Mouse (Mus musculus) embryonic facial prominence, embryonic 11.5 days (tissue): ENCODE results near the gene Sowahd. TPM values are rescaled to one million over a fixed set of nuclear protein-coding genes. Genes with fewer than 3 reads are reported as not detected.

ENCODE experiments used
- ATAC-seq: fragments of 200-750 bp; cut with Nextera tagmentation; replicated peaks from 2 replicates; pipeline ENCODE4 v1.8.0; 2017; ENCODE audit warnings: low read depth; ENCODE audit not compliant: insufficient number of reproducible peaks, low FRiP score, low TSS enrichment
- DNase-seq: peaks from one replicate; pipeline ENCODE4 v3.0.0-alpha.2; 2015; ENCODE audit warnings: low spot score
- H3K27ac ChIP-seq: fragments of 300-500 bp; sonication (generic); replicated peaks from 2 replicates; pipeline ENCODE4 v1.5.1; 2014; ENCODE audit warnings: mild to moderate bottlenecking, low read depth, low read length, control low read depth
- H3K27me3 ChIP-seq: fragments of 300-500 bp; sonication (generic); 2 replicates; pipeline ENCODE4 v1.6.1; 2014; ENCODE audit warnings: mild to moderate bottlenecking, low read length, moderate library complexity, mixed read lengths; ENCODE audit not compliant: control insufficient read depth, insufficient read depth
- H3K36me3 ChIP-seq: fragments of 300-500 bp; sonication (generic); replicated peaks from 2 replicates; pipeline ENCODE4 v1.6.1; 2014; ENCODE audit warnings: low read depth, mild to moderate bottlenecking, low read length, moderate library complexity, mixed read lengths; ENCODE audit not compliant: control insufficient read depth, insufficient read depth
- H3K4me1 ChIP-seq: fragments of 300-500 bp; sonication (generic); 2 replicates; pipeline ENCODE4 v1.6.1; 2014; ENCODE audit warnings: low read length, mixed read lengths; ENCODE audit not compliant: control insufficient read depth, insufficient read depth
- H3K4me2 ChIP-seq: fragments of 300-500 bp; sonication (generic); 2 replicates; pipeline ENCODE4 v1.6.1; 2014; ENCODE audit warnings: low read depth, mild to moderate bottlenecking, control low read depth, low read length, moderate library complexity
- H3K4me3 ChIP-seq: fragments of 300-500 bp; sonication (generic); 2 replicates; pipeline ENCODE4 v1.5.1; 2014; ENCODE audit warnings: low read depth, low read length, control low read depth
- H3K9ac ChIP-seq: fragments of 300-500 bp; sonication (generic); replicated peaks from 2 replicates; pipeline ENCODE4 v1.6.1; 2014; ENCODE audit warnings: mild to moderate bottlenecking, control low read depth, low read length
- H3K9me3 ChIP-seq: fragments of 300-500 bp; sonication (generic); replicated peaks from 2 replicates; pipeline ENCODE4 v1.6.1; 2016; ENCODE audit warnings: mild to moderate bottlenecking, low read length, inconsistent platforms, mixed read lengths; ENCODE audit not compliant: control insufficient read depth
- WGBS: fragments of 180-500 bp; shearing (Covaris S2); extraction: QIAGEN DNeasy Blood & Tissue Kit; methylation state at CpG from one replicate; pipeline ENCODE4 v1.1.7; 2014; 5-methylcytosine and 5-hydroxymethylcytosine counted together
- polyA plus RNA-seq: library from polyadenylated mRNA; unstranded; fragments of >200 nt; fragmentation: Nextera tagmentation; extraction: Ambion mirVana; gene quantifications from 2 replicates; pipeline ENCODE4 v1.2.1, GENCODE M21; 2014

Sowahd gene
- polyA plus RNA-seq, 1 experiment from 2014 or later, result not detected

DNA sequence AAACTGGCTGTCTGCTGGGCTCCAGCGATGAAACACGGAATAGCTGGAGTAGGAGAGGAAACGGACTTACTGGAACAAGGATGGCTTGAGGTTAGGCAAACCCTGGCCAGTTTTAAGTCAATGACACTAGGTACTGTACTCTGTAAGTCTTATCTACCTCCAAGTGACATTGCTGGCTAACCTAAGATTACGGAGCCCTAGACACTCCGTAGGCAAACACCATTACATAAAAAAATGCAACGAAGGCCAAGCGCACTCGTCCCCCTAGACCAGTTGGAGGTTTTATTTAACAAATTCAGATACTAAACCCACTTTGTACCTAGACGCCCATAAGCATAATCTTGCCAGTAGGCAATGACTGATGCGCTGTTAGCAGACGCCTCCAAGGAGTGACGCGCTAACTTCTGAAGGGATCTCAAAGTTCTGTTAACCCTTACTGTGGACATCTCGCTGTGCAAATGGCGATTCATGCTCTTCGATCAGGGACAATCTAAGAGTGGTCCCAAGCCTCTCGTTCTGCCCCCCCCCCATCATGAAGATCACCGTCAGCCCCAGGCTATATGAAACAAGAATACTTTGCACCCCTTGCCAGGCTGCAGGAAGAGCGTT is 35.8 kb downstream of the Sowahd start:
- WGBS, result 16% methylated on average over 19 of the region's 19 CpGs
- ATAC-seq (peak; percentile 17; the same call in 1 of the 2 replicates), DNase-seq (peak; percentile 38)
- no peaks in the 10 kb centered on the region for H3K27me3 ChIP-seq
- H3K4me1 ChIP-seq, result no peaks in the 10 kb centered on the region
- no peaks in the 10 kb centered on the region for H3K9me3 ChIP-seq
- peak overlapping the region; percentile 80 for H3K9ac ChIP-seq
- H3K4me3 ChIP-seq, result peak overlapping the region; percentile 57
- peak overlapping the region; percentile 10 for H3K27ac ChIP-seq
- peak overlapping the region; percentile 62 for H3K4me2 ChIP-seq
- H3K36me3 ChIP-seq, result no peaks in the 10 kb centered on the region

DNA sequence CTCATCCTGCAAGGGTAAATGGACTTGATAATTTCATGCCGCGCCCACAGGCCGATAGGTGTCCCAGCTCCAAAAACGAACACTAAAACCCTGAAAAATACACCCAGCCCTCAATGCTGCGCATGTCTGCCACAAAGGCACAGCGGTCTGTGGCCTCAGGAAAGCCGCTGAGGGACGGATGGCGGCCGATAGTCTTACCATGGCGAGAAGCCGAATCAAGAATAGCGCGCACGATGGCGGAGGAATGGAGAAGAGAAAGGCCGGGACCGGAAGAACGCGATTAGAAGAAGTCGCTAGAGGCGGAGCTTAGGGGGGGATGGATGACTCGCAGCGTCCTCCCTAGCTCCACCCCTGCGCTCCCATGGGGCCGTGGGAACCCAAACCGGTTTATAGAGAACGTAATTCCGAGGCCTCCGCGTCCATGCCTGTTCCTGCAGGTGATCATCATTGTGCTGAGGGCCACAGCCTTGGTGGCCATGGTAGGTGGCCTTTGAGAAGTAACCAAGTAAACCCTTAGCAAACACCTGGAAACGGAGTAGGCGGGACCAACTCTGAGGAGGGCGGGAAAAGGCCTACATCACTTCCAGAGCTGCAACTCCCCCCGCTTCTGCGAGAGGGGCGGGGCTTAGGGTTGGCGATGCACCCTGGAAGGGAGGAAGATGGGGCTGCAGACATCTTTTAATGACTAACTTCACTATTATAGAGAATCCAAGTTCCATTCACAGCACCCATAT is 36.4 kb downstream of the Sowahd start, which contains the start of gene Rpl39:
TSS of gene Rpl39 (minus strand) at position 476 of the 734 bp plus-strand sequence.
- H3K36me3 ChIP-seq, result no peaks in the 10 kb centered on the region
- H3K9ac ChIP-seq, result peak within 1 kb of the TSS; percentile 80
- peak within 1 kb of the TSS; percentile 57 for H3K4me3 ChIP-seq
- WGBS, result 15% methylated on average over 38 of the region's 38 CpGs
- DNase-seq, result peak; percentile 91
- peak within 1 kb of the TSS; percentile 62 for H3K4me2 ChIP-seq
- H3K9me3 ChIP-seq, result no peaks in the 10 kb centered on the region
- H3K27ac ChIP-seq, result peak within 1 kb of the TSS; percentile 10
- peak; percentile 88 for ATAC-seq
- H3K27me3 ChIP-seq, result no peaks in the 10 kb centered on the region
- H3K4me1 ChIP-seq, result no peaks in the 10 kb centered on the region

DNA sequence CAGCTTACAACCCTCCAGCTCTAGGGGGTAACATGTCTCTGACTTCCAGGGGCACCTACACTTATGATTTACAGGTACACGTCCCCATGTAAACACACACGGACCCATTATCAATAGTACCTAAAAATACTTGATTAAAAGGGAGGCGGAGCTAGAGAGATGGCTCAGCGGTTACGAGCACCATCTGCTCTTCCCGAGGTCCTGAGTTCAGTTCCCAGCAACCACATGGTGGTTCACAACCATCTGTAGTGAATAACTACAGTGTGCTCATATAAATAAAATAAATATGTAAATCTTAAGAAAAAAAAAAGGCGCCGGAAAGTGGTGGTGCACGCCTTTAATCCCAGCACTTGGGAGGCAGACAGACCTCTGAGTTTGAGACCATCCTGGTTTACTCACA is 37.0 kb downstream of the Sowahd start:
- Histone ChIP-seq H3K4me1 (no peaks in the 10 kb centered on the region), H3K36me3 (no peaks in the 10 kb centered on the region), H3K27me3 (no peaks in the 10 kb centered on the region), H3K9me3 (no peaks in the 10 kb centered on the region), H3K4me3 (peak overlapping the region; percentile 57), H3K9ac (peak overlapping the region; percentile 22; the same call in 1 of the 2 replicates), H3K4me2 (peak overlapping the region; percentile 33; the same call in 1 of the 2 replicates), H3K27ac (no peak overlapping the region)
- ATAC-seq (no peak; the same call in none of the 2 replicates), DNase-seq (no peak)
- WGBS, result 18% methylated on average over 9 of the region's 9 CpGs

DNA sequence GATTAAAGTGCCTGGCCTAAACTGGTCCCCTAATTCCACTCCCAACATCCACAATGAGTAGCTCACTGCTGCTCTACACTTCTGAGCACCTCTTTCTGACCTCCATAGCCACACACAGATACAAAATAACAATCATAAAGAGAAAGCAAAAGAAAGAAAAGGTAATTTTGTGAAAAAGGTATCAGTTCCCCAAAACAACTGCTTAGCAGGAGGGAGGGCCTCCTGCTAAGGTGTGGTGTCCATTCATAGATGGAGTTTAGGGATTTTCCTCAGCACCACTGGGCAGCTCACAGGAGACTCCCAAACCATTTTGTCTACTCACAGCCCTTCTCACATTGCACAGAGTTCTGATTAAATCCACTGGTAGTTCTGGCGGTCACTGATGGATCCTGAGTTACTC is 40.1 kb downstream of the Sowahd start:
- Histone ChIP-seq H3K4me2 (no peak overlapping the region), H3K9me3 (no peaks in the 10 kb centered on the region), H3K4me3 (no peak overlapping the region), H3K4me1 (no peaks in the 10 kb centered on the region), H3K27me3 (no peaks in the 10 kb centered on the region), H3K36me3 (no peaks in the 10 kb centered on the region), H3K27ac (no peak overlapping the region), H3K9ac (no peak overlapping the region)
- 73% methylated on average over 1 of the region's 1 CpGs for WGBS
- no peak for DNase-seq
- ATAC-seq, result no peak

DNA sequence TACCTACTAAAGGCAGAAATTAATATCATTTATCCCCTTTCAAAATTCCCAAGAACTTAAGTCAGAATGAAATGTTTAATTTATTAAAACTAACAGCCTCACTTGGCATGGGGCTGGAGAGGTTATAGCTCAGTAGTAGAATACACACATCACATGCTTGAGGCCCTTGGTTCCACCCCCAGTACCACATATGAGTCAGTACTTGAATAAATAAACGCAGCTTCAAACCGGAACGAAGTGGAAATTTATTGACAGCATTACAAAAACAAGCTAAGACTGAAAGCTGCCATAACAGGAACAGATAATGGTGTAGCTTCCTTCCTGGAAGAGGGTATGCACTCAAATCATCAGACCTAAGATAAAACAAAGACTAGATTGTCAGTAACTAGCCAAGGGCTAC is 42.8 kb downstream of the Sowahd start:
- Histone ChIP-seq H3K4me3 (no peak overlapping the region), H3K9ac (no peak overlapping the region), H3K4me1 (no peaks in the 10 kb centered on the region), H3K27ac (no peak overlapping the region), H3K36me3 (no peaks in the 10 kb centered on the region), H3K4me2 (no peak overlapping the region), H3K9me3 (no peaks in the 10 kb centered on the region), H3K27me3 (no peaks in the 10 kb centered on the region)
- WGBS, result 83% methylated on average over 3 of the region's 3 CpGs
- DNase-seq (no peak), ATAC-seq (no peak)

DNA sequence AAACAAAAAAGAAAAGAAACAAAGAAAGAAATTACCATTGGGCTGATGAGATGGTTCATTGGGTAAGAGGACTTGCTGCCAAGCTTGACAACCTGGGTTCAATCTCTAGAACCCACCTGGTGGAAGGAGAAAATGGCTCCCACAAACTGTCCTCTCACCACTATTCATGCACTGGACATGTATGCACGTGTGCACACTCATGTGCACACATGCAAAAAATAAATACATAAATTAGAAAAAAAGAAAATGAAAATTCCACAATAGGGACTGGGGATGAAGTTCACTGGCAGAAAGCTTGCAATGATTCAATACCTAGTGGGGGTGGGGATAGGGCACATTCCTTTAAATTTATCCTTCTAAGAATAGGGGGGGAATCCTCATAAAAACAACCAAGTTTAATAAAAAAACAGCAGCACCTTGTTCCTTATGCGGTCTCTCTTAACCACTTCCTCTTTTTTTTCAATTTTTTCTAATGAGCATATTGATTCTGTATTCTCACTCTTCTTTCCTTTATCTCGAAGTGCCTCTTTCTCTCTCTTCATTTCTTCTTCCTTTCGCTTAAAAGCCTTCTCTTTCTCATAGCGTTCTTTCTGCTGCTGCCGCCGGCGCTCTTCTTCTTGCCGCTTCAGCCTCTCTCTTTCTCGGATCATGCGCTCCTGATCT is 46.6 kb downstream of the Sowahd start:
- H3K27ac ChIP-seq, result no peak overlapping the region
- no peak overlapping the region for H3K9ac ChIP-seq
- H3K4me2 ChIP-seq, result no peak overlapping the region
- no peaks in the 10 kb centered on the region for H3K9me3 ChIP-seq
- no peak overlapping the region for H3K4me3 ChIP-seq
- 92% methylated on average over 11 of the region's 11 CpGs for WGBS
- no peaks in the 10 kb centered on the region for H3K27me3 ChIP-seq
- H3K36me3 ChIP-seq, result no peaks in the 10 kb centered on the region
- no peak for ATAC-seq
- no peak for DNase-seq
- H3K4me1 ChIP-seq, result no peaks in the 10 kb centered on the region

DNA sequence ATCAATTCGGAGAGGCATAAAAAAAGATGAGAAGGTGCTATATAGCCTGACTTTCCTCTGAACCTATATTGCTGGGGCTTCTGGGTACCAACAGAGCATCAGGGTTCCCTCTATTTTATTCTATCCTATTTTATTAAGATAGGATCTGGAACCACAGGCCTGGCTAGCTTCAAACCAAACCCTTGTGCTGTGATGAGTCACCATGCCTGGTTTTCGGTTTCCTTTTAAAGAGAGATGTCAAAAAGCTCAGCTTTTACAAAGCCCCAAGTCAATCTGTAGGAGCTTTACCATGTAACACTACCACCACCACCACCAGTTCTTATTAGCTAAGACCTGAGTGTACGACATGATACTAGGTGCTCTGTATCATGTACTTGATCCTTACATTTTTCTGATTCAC is 50.0 kb downstream of the Sowahd start:
- WGBS, result 91% methylated on average over 3 of the region's 3 CpGs

More for the DNA sequence above, 50.0 kb downstream of the Sowahd start:
- Histone ChIP-seq H3K4me1 (no peaks in the 10 kb centered on the region), H3K27ac (no peak overlapping the region), H3K27me3 (no peaks in the 10 kb centered on the region), H3K36me3 (no peaks in the 10 kb centered on the region), H3K4me2 (no peak overlapping the region), H3K4me3 (no peak overlapping the region), H3K9ac (no peak overlapping the region), H3K9me3 (no peaks in the 10 kb centered on the region)
- no peak for DNase-seq
- no peak for ATAC-seq
